8 mouse cellular contexts compared by ENCODE assay signal in genomic region chrX:53607242-53608121, GRCm38 (mm10). TPM values are rescaled to one million over a fixed set of nuclear protein-coding genes. Genes with fewer than 3 reads are reported as not detected.
A peak's percentile ranks its signal among the peaks of the same experiment; 100 is the strongest.
DNase-seq lines count a peak whose midpoint lies in the region; ATAC-seq and TF ChIP-seq lines count a peak whose summit lies in the region.

Gene Rtl8c (plus strand): TSS chrX:53608032.

- H3K27me3 ChIP-seq in forebrain, embryonic 12.5 days, result no peaks in the 10 kb centered on the region
- no peaks in the 10 kb centered on the region for H3K27me3 ChIP-seq in heart, embryonic 14.5 days (ENCODE audit: control insufficient read depth, insufficient read depth, low read length)
- no peaks in the 10 kb centered on the region for H3K27me3 ChIP-seq in kidney, postnatal 0 days (ENCODE audit: insufficient read depth, low read length)
- H3K27me3 ChIP-seq in midbrain, embryonic 16.5 days (ENCODE audit: control insufficient read depth, insufficient read depth, low read depth, low read length), result no peaks in the 10 kb centered on the region
- H3K27me3 ChIP-seq in stomach, embryonic 15.5 days (replicated peaks), result no peaks in the 10 kb centered on the region

- no peaks in the 10 kb centered on the region for H3K9me3 ChIP-seq in forebrain, embryonic 12.5 days
- no peaks in the 10 kb centered on the region for H3K9me3 ChIP-seq in heart, embryonic 14.5 days (ENCODE audit: control insufficient read depth, low read length)
- no peaks in the 10 kb centered on the region for H3K9me3 ChIP-seq in kidney, postnatal 0 days (replicated peaks; ENCODE audit: low read length)
- no peaks in the 10 kb centered on the region for H3K9me3 ChIP-seq in midbrain, embryonic 16.5 days (replicated peaks; ENCODE audit: control insufficient read depth, low read length, poor library complexity, severe bottlenecking)
- H3K9me3 ChIP-seq in stomach, embryonic 15.5 days, result no peaks in the 10 kb centered on the region

- ATAC-seq in forebrain, embryonic 12.5 days (ENCODE audit: low FRiP score), result peak; percentile 94
- peak; percentile 70; the same call in 1 of the 2 replicates for ATAC-seq in heart, embryonic 14.5 days (ENCODE audit: insufficient number of reproducible peaks, insufficient read depth, low FRiP score, low read depth)
- ATAC-seq in kidney, postnatal 0 days (replicated peaks; ENCODE audit: low FRiP score, low read depth), result peak; percentile 80
- ATAC-seq in midbrain, embryonic 16.5 days, result peak; percentile 98
- peak; percentile 82; the same call in 1 of the 2 replicates for ATAC-seq in stomach, embryonic 15.5 days (ENCODE audit: insufficient read depth, low FRiP score, low read depth)

- H3K27ac ChIP-seq in brown adipose tissue, adult 24 weeks (replicated peaks; ENCODE audit: low read depth, low read length), result peak within 1 kb of the TSS; percentile 68
- H3K27ac ChIP-seq in forebrain, embryonic 12.5 days, result 0 out of 2 replicates have a peak within 1 kb of the TSS, but pooled peaks have one; percentile 25
- H3K27ac ChIP-seq in heart, embryonic 14.5 days (replicated peaks in 1 of 2; ENCODE audit: control insufficient read depth in 1 of 2, insufficient read depth in 1 of 2, low read depth in 2 of 2, low read length in 2 of 2), result peak within 1 kb of the TSS; percentile 67 to 78
- H3K27ac ChIP-seq in kidney, postnatal 0 days, result peak within 1 kb of the TSS; percentile 36
- peak within 1 kb of the TSS; percentile 88 for H3K27ac ChIP-seq in midbrain, embryonic 16.5 days (ENCODE audit: low read length)
- H3K27ac ChIP-seq in stomach, embryonic 15.5 days, result no peak within 1 kb of the TSS

- H3K4me2 ChIP-seq in forebrain, embryonic 12.5 days, result peak within 1 kb of the TSS; percentile 53
- peak within 1 kb of the TSS; percentile 66 for H3K4me2 ChIP-seq in heart, embryonic 14.5 days (ENCODE audit: low read length)
- H3K4me2 ChIP-seq in kidney, postnatal 0 days (ENCODE audit: low read length), result peak within 1 kb of the TSS; percentile 55
- H3K4me2 ChIP-seq in midbrain, embryonic 16.5 days (ENCODE audit: low read length), result peak within 1 kb of the TSS; percentile 57
- peak within 1 kb of the TSS; percentile 53 for H3K4me2 ChIP-seq in stomach, embryonic 15.5 days

- peak within 1 kb of the TSS; percentile 58 for H3K9ac ChIP-seq in forebrain, embryonic 12.5 days
- peak within 1 kb of the TSS; percentile 70 for H3K9ac ChIP-seq in heart, embryonic 14.5 days (ENCODE audit: low read length)
- peak within 1 kb of the TSS; percentile 54 for H3K9ac ChIP-seq in kidney, postnatal 0 days (ENCODE audit: low read depth, low read length)
- peak within 1 kb of the TSS; percentile 75 for H3K9ac ChIP-seq in midbrain, embryonic 16.5 days (ENCODE audit: low read depth, low read length)
- H3K9ac ChIP-seq in stomach, embryonic 15.5 days, result no peak within 1 kb of the TSS

- peak; percentile 76 for DNase-seq in CD4-positive, CD25-positive, alpha-beta regulatory T cell, adult 2 months (ENCODE audit: low read depth, low spot score)
- DNase-seq in kidney, postnatal 0 days (ENCODE audit: low spot score), result peak; percentile 71
- DNase-seq in liver, result peak; percentile 42

- TF ChIP-seq CTCF in kidney, postnatal 0 days (IDR thresholded peaks at IDR 0.05; ENCODE audit: low read depth), result no peak; the same call in 1 of the 2 replicates

- peak within 1 kb of the TSS; percentile 90 for H3K4me3 ChIP-seq in brown adipose tissue, adult 24 weeks (ENCODE audit: insufficient read depth, low read depth, low read length)
- peak within 1 kb of the TSS; percentile 39 for H3K4me3 ChIP-seq in forebrain, embryonic 12.5 days (replicated peaks)
- H3K4me3 ChIP-seq in heart, embryonic 14.5 days (ENCODE audit: control insufficient read depth in 1 of 2, insufficient read depth in 1 of 2, low read depth in 1 of 2, low read length in 2 of 2), result peak within 1 kb of the TSS; percentile 49 to 72
- peak within 1 kb of the TSS; percentile 42 for H3K4me3 ChIP-seq in kidney, postnatal 0 days (replicated peaks; ENCODE audit: low read depth, low read length)
- H3K4me3 ChIP-seq in midbrain, embryonic 16.5 days (ENCODE audit: low read depth, low read length), result peak within 1 kb of the TSS; percentile 52
- peak within 1 kb of the TSS; percentile 43 for H3K4me3 ChIP-seq in stomach, embryonic 15.5 days (replicated peaks)

- no peaks in the 10 kb centered on the region for H3K4me1 ChIP-seq in brown adipose tissue, adult 24 weeks (ENCODE audit: control insufficient read depth, insufficient read depth, insufficient read length, low read length)
- H3K4me1 ChIP-seq in forebrain, embryonic 12.5 days, result no peaks in the 10 kb centered on the region
- H3K4me1 ChIP-seq in heart, embryonic 14.5 days (ENCODE audit: control insufficient read depth in 2 of 2, insufficient read depth in 2 of 2, low read length in 2 of 2), result no peaks in the 10 kb centered on the region
- H3K4me1 ChIP-seq in kidney, postnatal 0 days (replicated peaks; ENCODE audit: insufficient read depth, low read length), result no peaks in the 10 kb centered on the region
- H3K4me1 ChIP-seq in midbrain, embryonic 16.5 days (ENCODE audit: control insufficient read depth, insufficient read depth, low read length), result no peaks in the 10 kb centered on the region
- H3K4me1 ChIP-seq in stomach, embryonic 15.5 days, result no peaks in the 10 kb centered on the region

- H3K36me3 ChIP-seq in forebrain, embryonic 12.5 days (replicated peaks), result no peaks in the 10 kb centered on the region
- no peaks in the 10 kb centered on the region for H3K36me3 ChIP-seq in heart, embryonic 14.5 days (ENCODE audit: control insufficient read depth, insufficient read depth, low read length)
- H3K36me3 ChIP-seq in kidney, postnatal 0 days (ENCODE audit: insufficient read depth, low read length), result no peaks in the 10 kb centered on the region
- H3K36me3 ChIP-seq in midbrain, embryonic 16.5 days (ENCODE audit: control insufficient read depth, insufficient read depth, low read length), result no peaks in the 10 kb centered on the region
- H3K36me3 ChIP-seq in stomach, embryonic 15.5 days, result no peaks in the 10 kb centered on the region

- 33% methylated on average over 19 of the region's 20 CpGs for WGBS in forebrain, embryonic 12.5 days
- 25% methylated on average over 19 of the region's 20 CpGs for WGBS in heart, embryonic 14.5 days
- 30% methylated on average over 20 of the region's 20 CpGs for WGBS in kidney, postnatal 0 days
- WGBS in midbrain, embryonic 16.5 days, result 20% methylated on average over 20 of the region's 20 CpGs
- 25% methylated on average over 20 of the region's 20 CpGs for WGBS in stomach, embryonic 15.5 days

RNA-seq across cellular contexts. Expression of gene Rtl8c, which starts in this region (rescaled TPM):
- polyA plus RNA-seq in brown adipose tissue, adult 24 weeks (2012; ENCODE audit: insufficient read depth, insufficient read length, missing spikeins), result 7.7 and 10.1 TPM in 2 replicates
- 61.8 and 64.2 TPM in 2 replicates for polyA plus RNA-seq in forebrain, embryonic 12.5 days (2016; fragmentation: Nextera tagmentation; extraction: Ambion mirVana)
- 62.5 and 64.6 TPM in 2 replicates for polyA plus RNA-seq in heart, embryonic 14.5 days (2014; fragmentation: Nextera tagmentation; extraction: Ambion mirVana)
- polyA plus RNA-seq in kidney, postnatal 0 days (2015; fragmentation: Nextera tagmentation; extraction: Ambion mirVana), result 70.2 and 71.8 TPM in 2 replicates
- 229 and 233 TPM in 2 replicates for polyA plus RNA-seq in midbrain, embryonic 16.5 days (2015; fragmentation: Nextera tagmentation; extraction: Ambion mirVana)
- 30.5 and 32.3 TPM in 2 replicates for polyA plus RNA-seq in stomach, embryonic 15.5 days (2015; fragmentation: Nextera tagmentation; extraction: Ambion mirVana)

Comparison
In these comparisons a context has a peak if more than half of its experiments do, and no peak if none do; other contexts are left out.
1. H3K4me3 ChIP-seq: peak in every context shown above with its lines; median percentile 90 in brown adipose tissue, adult 24 weeks; 60 in heart, embryonic 14.5 days; 52 in midbrain, embryonic 16.5 days; 43 in stomach, embryonic 15.5 days; 42 in kidney, postnatal 0 days; 39 in forebrain, embryonic 12.5 days.